Mouse (Mus musculus): Measurements from ENCODE around the gene Mcm3ap. TPM values are rescaled to one million over a fixed set of nuclear protein-coding genes. Genes with fewer than 3 reads are reported as not detected.

Mcm3ap gene
- polyA plus RNA-seq, 1 experiment from 2014 or later = 52.1 TPM

DNA sequence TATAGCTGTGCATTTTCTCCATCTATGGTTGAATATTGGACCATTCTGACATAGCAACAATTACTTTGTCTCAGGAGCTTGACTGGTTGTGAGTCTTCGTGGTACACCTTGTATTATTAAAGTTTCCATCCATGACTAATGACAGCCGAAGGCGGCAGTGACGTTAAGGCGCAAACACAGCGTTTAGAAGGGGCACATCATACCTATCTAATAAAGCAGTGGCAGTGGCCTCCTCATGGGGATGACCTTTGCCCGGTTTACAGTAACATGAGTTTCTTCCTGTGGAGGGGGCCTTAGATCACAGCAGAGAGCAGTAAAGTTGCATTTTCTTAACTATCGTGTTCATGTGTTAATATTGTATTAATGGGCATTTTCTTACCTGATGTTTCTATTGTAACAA, 79.5 kb downstream of the Mcm3ap start:
- Histone ChIP-seq H3K4me3 (replicated peaks) (no peak overlapping the region), H3K27me3 (no peaks in the 10 kb centered on the region), H3K27ac (no peak overlapping the region), H3K4me2 (no peak overlapping the region), H3K9me3 (replicated peaks) (no peaks in the 10 kb centered on the region), H3K36me3 (peaks cover 100% of the 10 kb centered on the region), H3K9ac (no peak overlapping the region), H3K4me1 (no peaks in the 10 kb centered on the region)
- WGBS = 91% methylated on average over 8 of the region's 8 CpGs
- ATAC-seq (replicated peaks; ENCODE audit: low FRiP score) = no peak

- no peaks in the 10 kb centered on the region for H3K9me3 ChIP-seq (replicated peaks)
- H3K36me3 ChIP-seq = peaks cover 93% of the 10 kb centered on the region
- H3K9ac ChIP-seq = no peak overlapping the region
- H3K4me2 ChIP-seq = no peak overlapping the region
- H3K27me3 ChIP-seq = no peaks in the 10 kb centered on the region
- WGBS = 88% methylated on average over 5 of the region's 5 CpGs
- H3K27ac ChIP-seq = no peak overlapping the region
- H3K4me3 ChIP-seq (replicated peaks) = no peak overlapping the region
- ATAC-seq (replicated peaks; ENCODE audit: low FRiP score) = no peak
- no peaks in the 10 kb centered on the region for H3K4me1 ChIP-seq
These were observed 81.7 kb downstream of the Mcm3ap start for GRCm38 (mm10) chr10:76550458-76550857.

DNA sequence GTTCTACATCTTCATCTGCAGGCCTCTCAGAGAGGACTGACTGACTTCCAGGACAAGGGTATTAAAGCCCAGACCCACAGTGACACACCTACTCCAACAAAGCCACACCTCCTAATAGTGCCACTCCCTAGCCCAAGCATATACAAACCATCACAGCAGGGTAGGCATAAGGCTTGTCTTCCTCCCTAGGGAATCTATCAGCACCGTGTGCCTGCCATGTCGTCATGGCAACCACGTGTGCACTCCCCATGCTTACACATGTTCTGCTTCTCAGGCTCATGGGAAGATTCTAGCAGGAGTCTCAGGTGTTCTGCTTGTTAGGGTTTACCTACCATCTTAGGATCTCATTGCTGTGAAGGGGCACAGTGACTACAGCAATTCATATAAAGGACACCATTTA, 82.8 kb downstream of the Mcm3ap start:
- WGBS = 89% methylated on average over 3 of the region's 3 CpGs
- H3K27me3 ChIP-seq = no peaks in the 10 kb centered on the region
- no peak for ATAC-seq (replicated peaks; ENCODE audit: low FRiP score)
- H3K36me3 ChIP-seq = peaks cover 87% of the 10 kb centered on the region
- no peaks in the 10 kb centered on the region for H3K9me3 ChIP-seq (replicated peaks)
- H3K4me2 ChIP-seq = no peak overlapping the region
- no peak overlapping the region for H3K27ac ChIP-seq
- H3K4me3 ChIP-seq (replicated peaks) = no peak overlapping the region
- H3K9ac ChIP-seq = no peak overlapping the region
- no peaks in the 10 kb centered on the region for H3K4me1 ChIP-seq

GRCm38 (mm10) chr10:76554061-76554460, 85.3 kb downstream of the Mcm3ap start:
- Histone ChIP-seq H3K9ac (no peak overlapping the region), H3K27me3 (no peaks in the 10 kb centered on the region), H3K9me3 (replicated peaks) (no peaks in the 10 kb centered on the region), H3K4me3 (replicated peaks) (no peak overlapping the region), H3K36me3 (peaks cover 62% of the 10 kb centered on the region), H3K4me2 (no peak overlapping the region), H3K4me1 (no peaks in the 10 kb centered on the region), H3K27ac (no peak overlapping the region)
- ATAC-seq (replicated peaks; ENCODE audit: low FRiP score) = no peak
- 93% methylated on average over 5 of the region's 5 CpGs for WGBS

GRCm38 (mm10) chr10:76561972-76562371, 93.2 kb downstream of the Mcm3ap start, which contains the start of gene Spatc1l:
TSS of gene Spatc1l (plus strand) at chr10:76562272.
- Histone ChIP-seq H3K9me3 (replicated peaks) (no peaks in the 10 kb centered on the region), H3K27ac (no peak within 1 kb of the TSS), H3K4me2 (no peak within 1 kb of the TSS), H3K27me3 (no peaks in the 10 kb centered on the region), H3K4me3 (replicated peaks) (no peak within 1 kb of the TSS), H3K9ac (no peak within 1 kb of the TSS), H3K36me3 (no peaks in the 10 kb centered on the region), H3K4me1 (no peaks in the 10 kb centered on the region)
- 90% methylated on average over 10 of the region's 10 CpGs for WGBS
- ATAC-seq (replicated peaks; ENCODE audit: low FRiP score) = no peak

Other genes starting within 250 kb of the Mcm3ap start
- gene Prmt2, start 231.1 kb upstream of the Mcm3ap start, polyA plus RNA-seq (2015; fragmentation: Nextera tagmentation; extraction: Ambion mirVana) = 54.5 and 58.9 TPM in 2 replicates
- gene S100b, start 215.1 kb upstream of the Mcm3ap start, polyA plus RNA-seq (2015; fragmentation: Nextera tagmentation; extraction: Ambion mirVana) = 0.50 and 0.84 TPM in 2 replicates
- 9.7 and 11.3 TPM in 2 replicates for gene Dip2a, start 123.6 kb upstream of the Mcm3ap start, polyA plus RNA-seq (2015; fragmentation: Nextera tagmentation; extraction: Ambion mirVana)
- gene AC141477.1, start 28.5 kb upstream of the Mcm3ap start, polyA plus RNA-seq (2015; fragmentation: Nextera tagmentation; extraction: Ambion mirVana) = not detected in 2 replicates
- gene Pcnt, start 26.1 kb upstream of the Mcm3ap start, polyA plus RNA-seq (2015; fragmentation: Nextera tagmentation; extraction: Ambion mirVana) = 13.4 and 16.9 TPM in 2 replicates
- gene 2610028H24Rik, start 19.8 kb upstream of the Mcm3ap start, polyA plus RNA-seq (2015; fragmentation: Nextera tagmentation; extraction: Ambion mirVana) = not detected in 2 replicates
- 7.5 and 7.8 TPM in 2 replicates for gene Ybey, start 187 bp downstream of the Mcm3ap start, polyA plus RNA-seq (2015; fragmentation: Nextera tagmentation; extraction: Ambion mirVana)
- gene Lss, start 62.7 kb downstream of the Mcm3ap start, polyA plus RNA-seq (2015; fragmentation: Nextera tagmentation; extraction: Ambion mirVana) = 19.0 and 27.4 TPM in 2 replicates
- gene Spatc1l, start 93.3 kb downstream of the Mcm3ap start, polyA plus RNA-seq (2015; fragmentation: Nextera tagmentation; extraction: Ambion mirVana) = not detected in 2 replicates
- 0.66 and 0.97 TPM in 2 replicates for gene Ftcd, start 106.7 kb downstream of the Mcm3ap start, polyA plus RNA-seq (2015; fragmentation: Nextera tagmentation; extraction: Ambion mirVana)
- gene Col6a2, start 154.7 kb downstream of the Mcm3ap start, polyA plus RNA-seq (2015; fragmentation: Nextera tagmentation; extraction: Ambion mirVana) = 61.9 and 88.8 TPM in 2 replicates